Mouse (Mus musculus): ENCODE measurements at regions not wholly inside any gene's neighbourhood (a gene's known extent, or its start where the extent isn't known, plus 50 kb on each side); places are given as distances from the start of the nearest gene placed in this dataset.

DNA sequence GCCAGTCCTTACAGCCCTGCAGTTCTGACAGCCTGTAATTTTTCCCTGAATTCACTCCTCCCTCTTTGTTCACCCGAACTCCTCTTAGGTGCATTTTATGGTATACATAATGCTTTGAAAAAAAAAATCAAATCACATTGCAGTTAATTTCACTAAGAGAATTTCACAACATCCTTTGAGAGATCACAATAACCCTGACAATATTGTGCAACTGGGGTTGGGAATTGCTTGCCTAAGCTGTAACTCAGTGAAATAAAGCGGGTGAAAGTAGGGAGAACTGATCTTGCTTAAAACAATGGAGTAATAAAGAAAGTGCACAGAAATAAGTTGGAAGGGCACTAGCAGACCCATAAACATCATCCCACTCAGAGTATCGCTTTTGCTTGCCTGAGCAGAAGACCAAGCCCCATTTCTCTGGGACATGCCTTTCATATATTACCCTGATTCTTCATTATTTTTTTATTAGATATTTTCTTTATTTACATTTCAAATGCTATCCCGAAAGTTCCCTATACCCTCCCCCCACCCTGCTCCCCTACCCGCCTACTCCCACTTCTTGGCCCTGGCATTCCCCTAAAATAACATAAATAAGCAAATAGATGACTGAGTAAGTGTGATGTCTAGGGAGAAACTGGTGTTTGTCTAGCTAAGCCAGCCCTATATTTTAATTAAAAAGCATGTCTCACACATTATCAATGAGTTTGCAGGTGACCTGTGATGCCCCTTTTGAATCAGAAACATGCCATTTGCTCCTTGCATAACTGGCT, 557.2 kb upstream of the Gm9747 start:
- Histone ChIP-seq H3K27ac (ENCODE audit: low read depth, low read length) (no peak overlapping the region), H3K4me2 (ENCODE audit: low read depth, low read length) (no peak overlapping the region), H3K27me3 (ENCODE audit: control insufficient read depth, insufficient read depth, low read length) (no peaks in the 10 kb centered on the region), H3K4me1 (ENCODE audit: control insufficient read depth, insufficient read depth, low read length) (no peaks in the 10 kb centered on the region), H3K9ac (replicated peaks; ENCODE audit: low read depth, low read length) (no peak overlapping the region), H3K9me3 (ENCODE audit: control insufficient read depth, low read length) (no peaks in the 10 kb centered on the region), H3K36me3 (ENCODE audit: control insufficient read depth, insufficient read depth, low read length) (no peaks in the 10 kb centered on the region), H3K4me3 (ENCODE audit: low read depth, low read length) (no peak overlapping the region)
- ATAC-seq (ENCODE audit: low read depth), result no peak
- 71% methylated on average over 5 of the region's 5 CpGs for WGBS

DNA sequence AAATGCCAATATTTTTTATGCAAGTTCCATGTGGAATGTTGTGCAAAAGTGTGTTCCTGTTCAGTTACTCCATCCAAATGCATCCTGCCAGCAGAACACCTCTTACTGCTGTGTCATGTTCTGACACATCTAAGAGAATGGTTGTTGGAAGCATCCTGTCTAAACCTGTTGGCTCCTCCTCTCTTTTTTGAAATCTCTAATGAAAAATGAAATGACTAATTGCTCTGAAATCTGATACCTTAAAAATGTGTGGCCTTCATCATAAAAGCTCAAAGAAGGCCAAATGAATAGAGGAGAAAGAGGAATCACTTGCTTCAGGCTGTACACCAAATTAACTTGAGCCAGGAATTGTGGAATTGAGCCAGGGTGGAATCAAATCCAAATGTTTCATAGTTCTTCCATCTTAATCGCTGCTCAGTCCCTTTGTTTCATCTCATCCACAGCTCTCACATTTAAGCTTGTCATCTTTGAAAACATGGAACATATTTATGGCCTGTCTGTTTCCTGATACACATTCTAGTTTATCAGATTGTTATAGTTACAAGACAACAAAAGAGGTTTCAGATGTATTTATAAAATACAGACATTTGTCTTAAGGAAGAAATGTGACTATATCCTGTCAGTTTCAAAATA, 555.0 kb upstream of the Gm9747 start:
- no peaks in the 10 kb centered on the region for H3K36me3 ChIP-seq (ENCODE audit: control insufficient read depth, insufficient read depth, low read length)
- no peaks in the 10 kb centered on the region for H3K9me3 ChIP-seq (ENCODE audit: control insufficient read depth, low read length)
- no peak overlapping the region for H3K9ac ChIP-seq (replicated peaks; ENCODE audit: low read depth, low read length)
- no peak overlapping the region for H3K27ac ChIP-seq (ENCODE audit: low read depth, low read length)
- H3K27me3 ChIP-seq (ENCODE audit: control insufficient read depth, insufficient read depth, low read length), result no peaks in the 10 kb centered on the region
- H3K4me3 ChIP-seq (ENCODE audit: low read depth, low read length), result no peak overlapping the region
- H3K4me2 ChIP-seq (ENCODE audit: low read depth, low read length), result no peak overlapping the region
- no peak for ATAC-seq (ENCODE audit: low read depth)
- 79% methylated on average over 1 of the region's 1 CpGs for WGBS
- no peaks in the 10 kb centered on the region for H3K4me1 ChIP-seq (ENCODE audit: control insufficient read depth, insufficient read depth, low read length)

DNA sequence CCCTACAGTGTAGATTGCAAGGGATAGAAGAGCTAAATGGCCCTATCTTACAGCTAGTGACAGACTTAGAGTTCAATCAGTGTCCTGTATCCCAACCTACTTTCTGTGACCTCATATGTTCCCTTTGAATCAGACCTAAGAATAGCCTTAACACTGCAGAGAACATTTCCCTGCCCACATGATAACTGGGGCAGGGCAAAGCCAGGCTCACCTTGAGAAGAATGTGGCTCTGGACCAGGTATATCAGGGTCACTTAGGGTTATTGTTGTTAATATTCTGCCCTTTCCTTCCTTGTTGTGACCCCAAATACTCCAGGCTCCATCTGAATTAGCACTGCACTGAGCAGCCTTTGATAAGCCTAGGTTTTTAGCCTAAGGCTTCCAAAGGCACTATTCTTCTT, 536.8 kb upstream of the Gm9747 start:
- no peak overlapping the region for H3K9ac ChIP-seq (replicated peaks; ENCODE audit: low read depth, low read length)
- no peaks in the 10 kb centered on the region for H3K4me1 ChIP-seq (ENCODE audit: control insufficient read depth, insufficient read depth, low read length)
- no peak overlapping the region for H3K4me2 ChIP-seq (ENCODE audit: low read depth, low read length)
- H3K9me3 ChIP-seq (ENCODE audit: control insufficient read depth, low read length), result no peaks in the 10 kb centered on the region
- H3K27ac ChIP-seq (ENCODE audit: low read depth, low read length), result no peak overlapping the region
- no peak overlapping the region for H3K4me3 ChIP-seq (ENCODE audit: low read depth, low read length)
- H3K27me3 ChIP-seq (ENCODE audit: control insufficient read depth, insufficient read depth, low read length), result no peaks in the 10 kb centered on the region
- H3K36me3 ChIP-seq (ENCODE audit: control insufficient read depth, insufficient read depth, low read length), result no peaks in the 10 kb centered on the region
- ATAC-seq (ENCODE audit: low read depth), result no peak

DNA sequence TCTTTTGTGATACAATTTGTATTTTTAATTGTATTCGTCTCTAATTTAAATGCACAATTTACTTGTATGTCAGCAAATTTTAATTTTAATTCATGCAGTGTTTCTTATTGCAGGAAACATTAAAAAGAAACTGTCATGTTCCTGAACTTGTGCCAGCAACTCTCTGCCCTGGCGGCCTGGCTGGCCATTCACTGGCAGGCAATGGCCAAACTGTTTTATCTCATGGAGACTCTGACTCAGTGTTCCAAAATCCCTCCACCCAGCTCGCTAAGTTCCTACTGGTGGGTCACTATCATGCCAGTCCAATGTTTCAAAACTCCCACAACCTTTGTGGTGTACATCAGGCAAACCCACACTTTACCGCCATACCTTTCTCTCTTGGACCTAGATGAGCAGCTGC, 523.7 kb upstream of the Gm9747 start:
- no peak for ATAC-seq (ENCODE audit: low read depth)
- H3K9ac ChIP-seq (replicated peaks; ENCODE audit: low read depth, low read length), result no peak overlapping the region
- no peaks in the 10 kb centered on the region for H3K27me3 ChIP-seq (ENCODE audit: control insufficient read depth, insufficient read depth, low read length)
- no peak overlapping the region for H3K4me3 ChIP-seq (ENCODE audit: low read depth, low read length)
- no peaks in the 10 kb centered on the region for H3K9me3 ChIP-seq (ENCODE audit: control insufficient read depth, low read length)
- no peaks in the 10 kb centered on the region for H3K4me1 ChIP-seq (ENCODE audit: control insufficient read depth, insufficient read depth, low read length)
- 93% methylated on average over 4 of the region's 4 CpGs for WGBS
- H3K27ac ChIP-seq (ENCODE audit: low read depth, low read length), result no peak overlapping the region
- no peak overlapping the region for H3K4me2 ChIP-seq (ENCODE audit: low read depth, low read length)
- no peaks in the 10 kb centered on the region for H3K36me3 ChIP-seq (ENCODE audit: control insufficient read depth, insufficient read depth, low read length)

DNA sequence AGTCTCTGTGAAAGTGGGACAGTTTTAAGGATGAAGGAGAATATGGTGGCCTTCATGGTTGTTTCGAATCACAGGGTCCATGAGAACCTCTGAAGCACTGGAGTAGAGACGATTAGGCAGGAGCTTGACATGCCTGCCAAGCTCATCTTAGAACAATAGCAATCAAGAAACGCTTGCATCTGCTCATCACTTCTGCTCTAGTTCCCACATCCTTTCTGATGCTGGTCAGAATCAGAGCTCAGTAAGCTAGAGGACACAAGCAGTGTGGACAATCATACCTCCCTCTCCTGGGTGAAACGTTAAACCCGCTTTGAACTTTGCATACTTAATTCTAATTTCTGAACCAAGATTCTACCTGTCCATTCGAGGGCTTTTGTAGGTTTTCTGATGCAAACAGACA, 515.8 kb upstream of the Gm9747 start:
- WGBS, result 84% methylated on average over 6 of the region's 6 CpGs

DNA sequence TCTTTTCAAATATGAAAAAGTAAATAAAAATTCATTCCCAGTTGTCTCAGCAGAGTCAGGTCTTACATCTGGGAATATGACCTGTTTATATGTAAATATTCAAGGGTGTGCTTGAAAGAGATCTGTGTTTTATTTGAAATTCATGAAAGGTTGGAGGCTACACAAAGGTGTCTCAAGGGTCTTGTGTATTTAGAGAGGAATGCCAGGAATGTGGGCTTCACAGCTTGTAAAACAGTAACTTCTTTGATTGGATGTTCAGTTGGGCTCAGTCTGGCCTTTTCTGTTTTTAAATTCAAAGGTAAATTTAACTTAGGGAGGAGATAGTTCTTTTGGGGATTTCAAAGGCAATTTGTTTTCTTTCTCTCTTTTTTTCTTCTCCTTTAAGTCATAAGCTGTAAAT, 514.7 kb upstream of the Gm9747 start:
- Histone ChIP-seq H3K27me3 (ENCODE audit: control insufficient read depth, insufficient read depth, low read length) (no peaks in the 10 kb centered on the region), H3K9me3 (ENCODE audit: control insufficient read depth, low read length) (no peaks in the 10 kb centered on the region), H3K36me3 (ENCODE audit: control insufficient read depth, insufficient read depth, low read length) (no peaks in the 10 kb centered on the region), H3K4me2 (ENCODE audit: low read depth, low read length) (no peak overlapping the region), H3K4me3 (ENCODE audit: low read depth, low read length) (no peak overlapping the region), H3K27ac (ENCODE audit: low read depth, low read length) (no peak overlapping the region), H3K9ac (replicated peaks; ENCODE audit: low read depth, low read length) (no peak overlapping the region), H3K4me1 (ENCODE audit: control insufficient read depth, insufficient read depth, low read length) (no peaks in the 10 kb centered on the region)
- ATAC-seq (ENCODE audit: low read depth), result no peak

More for the DNA sequence above, 515.8 kb upstream of the Gm9747 start:
- H3K27me3 ChIP-seq (ENCODE audit: control insufficient read depth, insufficient read depth, low read length), result no peaks in the 10 kb centered on the region
- no peak overlapping the region for H3K4me2 ChIP-seq (ENCODE audit: low read depth, low read length)
- no peak overlapping the region for H3K4me3 ChIP-seq (ENCODE audit: low read depth, low read length)
- H3K27ac ChIP-seq (ENCODE audit: low read depth, low read length), result no peak overlapping the region
- H3K4me1 ChIP-seq (ENCODE audit: control insufficient read depth, insufficient read depth, low read length), result no peaks in the 10 kb centered on the region
- no peaks in the 10 kb centered on the region for H3K36me3 ChIP-seq (ENCODE audit: control insufficient read depth, insufficient read depth, low read length)
- no peak overlapping the region for H3K9ac ChIP-seq (replicated peaks; ENCODE audit: low read depth, low read length)
- H3K9me3 ChIP-seq (ENCODE audit: control insufficient read depth, low read length), result no peaks in the 10 kb centered on the region
- no peak for ATAC-seq (ENCODE audit: low read depth)

DNA sequence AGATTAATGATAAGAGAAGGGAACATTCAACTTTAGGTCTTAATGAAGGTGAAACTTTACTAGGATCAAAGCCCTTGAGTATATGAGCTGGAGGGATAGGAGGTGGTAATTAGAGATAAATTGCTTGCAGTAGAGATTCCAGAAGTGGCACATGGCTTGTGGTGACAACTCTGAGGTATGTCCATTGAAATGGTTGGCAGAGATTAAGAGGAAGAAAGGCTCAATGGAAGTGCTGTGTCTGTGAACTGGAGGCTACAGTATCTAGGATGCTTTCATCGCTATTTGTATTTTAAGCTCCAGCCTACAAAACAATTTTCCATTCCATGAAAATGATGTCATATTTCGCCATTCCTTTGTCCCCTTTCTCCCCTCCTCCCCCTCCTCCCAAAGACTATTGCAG, 508.1 kb upstream of the Gm9747 start:
- Histone ChIP-seq H3K4me1 (ENCODE audit: control insufficient read depth, insufficient read depth, low read length) (no peaks in the 10 kb centered on the region), H3K4me3 (ENCODE audit: low read depth, low read length) (no peak overlapping the region), H3K36me3 (ENCODE audit: control insufficient read depth, insufficient read depth, low read length) (no peaks in the 10 kb centered on the region), H3K27ac (ENCODE audit: low read depth, low read length) (no peak overlapping the region), H3K9ac (replicated peaks; ENCODE audit: low read depth, low read length) (no peak overlapping the region), H3K9me3 (ENCODE audit: control insufficient read depth, low read length) (no peaks in the 10 kb centered on the region), H3K4me2 (ENCODE audit: low read depth, low read length) (no peak overlapping the region), H3K27me3 (ENCODE audit: control insufficient read depth, insufficient read depth, low read length) (no peaks in the 10 kb centered on the region)
- ATAC-seq (ENCODE audit: low read depth), result no peak
- 91% methylated on average over 2 of the region's 2 CpGs for WGBS

DNA sequence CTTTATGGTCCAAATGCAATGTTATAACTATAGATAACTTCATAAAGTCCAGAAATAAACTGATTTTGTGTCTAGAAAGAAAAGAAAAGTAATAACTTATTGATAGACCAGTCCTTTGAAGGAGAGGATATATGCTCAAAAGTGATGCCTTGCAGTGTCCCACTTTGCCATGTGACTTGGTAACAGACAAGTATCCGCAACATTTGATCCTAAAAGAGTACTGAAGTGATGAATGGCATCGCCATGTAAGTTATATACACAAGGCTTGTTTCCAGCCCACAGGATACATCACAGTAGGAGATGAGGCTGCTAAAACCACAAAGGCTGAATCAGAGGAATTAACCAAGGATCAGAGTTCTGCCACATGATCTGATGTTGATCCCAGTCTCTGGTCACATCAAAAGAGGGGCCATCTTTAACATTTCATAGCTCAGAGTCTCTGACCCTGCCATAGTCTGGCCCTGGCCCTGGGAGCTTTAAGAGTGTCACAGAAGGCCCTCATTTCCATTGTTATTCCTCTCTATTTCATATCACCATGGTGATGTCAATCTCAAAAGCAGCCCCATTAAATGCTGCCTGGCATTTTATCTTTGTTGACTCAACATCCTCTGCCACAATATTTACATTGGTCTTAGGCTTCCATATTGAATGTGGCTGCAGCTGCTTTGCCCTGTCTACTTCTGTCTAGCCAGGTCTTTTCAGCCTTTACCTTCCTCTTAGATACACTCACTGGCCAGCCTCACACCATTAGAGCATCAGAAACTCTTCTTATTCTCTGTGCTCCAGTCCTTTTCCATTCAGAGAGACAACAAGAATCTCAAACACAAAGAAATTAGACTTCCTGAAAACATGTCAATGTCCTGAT, 506.4 kb upstream of the Gm9747 start:
- Histone ChIP-seq H3K4me2 (ENCODE audit: low read depth, low read length) (no peak overlapping the region), H3K4me3 (ENCODE audit: low read depth, low read length) (no peak overlapping the region), H3K9me3 (ENCODE audit: control insufficient read depth, low read length) (no peaks in the 10 kb centered on the region), H3K9ac (replicated peaks; ENCODE audit: low read depth, low read length) (no peak overlapping the region), H3K36me3 (ENCODE audit: control insufficient read depth, insufficient read depth, low read length) (no peaks in the 10 kb centered on the region), H3K27ac (ENCODE audit: low read depth, low read length) (no peak overlapping the region), H3K27me3 (ENCODE audit: control insufficient read depth, insufficient read depth, low read length) (no peaks in the 10 kb centered on the region), H3K4me1 (ENCODE audit: control insufficient read depth, insufficient read depth, low read length) (no peaks in the 10 kb centered on the region)
- 93% methylated on average over 2 of the region's 2 CpGs for WGBS
- no peak for ATAC-seq (ENCODE audit: low read depth)

Measured in neural tube, embryonic 14.5 days (tissue).